Mouse (Mus musculus): ENCODE measurements around the gene Skap1.

GRCm38 (mm10) chr11:96725833-96726232, 261.4 kb downstream of the Skap1 start:
- no peak for TF ChIP-seq MAX (IDR thresholded peaks at IDR 0.05; ENCODE audit: low read depth)
- no peak for TF ChIP-seq USF1 (IDR thresholded peaks at IDR 0.05; ENCODE audit: low read depth)
